Comparison of ENCODE assay signal across 19 mouse cellular contexts in the genomic region with DNA sequence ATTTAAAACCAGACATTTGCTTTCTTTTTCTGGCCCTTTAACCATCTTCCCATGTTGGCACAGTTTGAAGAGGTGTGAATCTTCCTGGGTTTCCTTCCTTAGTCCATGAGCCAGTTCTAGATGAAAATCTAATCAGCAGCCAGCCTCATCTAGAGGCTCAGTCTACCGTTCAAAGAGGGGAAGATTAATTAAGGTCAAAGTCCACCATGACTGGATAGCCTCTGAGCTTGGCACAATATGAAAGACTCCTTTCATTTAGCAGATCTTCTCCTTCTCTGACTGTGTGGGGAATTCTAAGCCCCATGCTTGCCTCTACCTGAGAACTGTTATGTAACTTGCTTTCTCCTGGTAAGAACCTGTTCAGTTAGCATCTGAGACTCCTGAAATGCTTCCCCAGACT. TPM values are rescaled to one million over a fixed set of nuclear protein-coding genes. Genes with fewer than 3 reads are reported as not detected.
"Had no signal": no experiment of that assay in that cellular context is flagged by ENCODE, and none has a peak within 500 bp of the region (broad histone marks: within the 10 kb centered on the region; RNA-seq: fewer than 3 reads in every experiment).

No protein-coding gene starts in this region.

- H3K4me3 ChIP-seq: megakaryocyte, embryonic 14.5 days; myocyte; neural tube, embryonic 13.5 days; neural tube, embryonic 15.5 days had no signal

- ATAC-seq: midbrain, embryonic 16.5 days had no signal

- H3K4me1 ChIP-seq: megakaryocyte, embryonic 14.5 days; neural tube, embryonic 13.5 days; neural tube, embryonic 15.5 days had no signal

- H3K36me3 ChIP-seq: neural tube, embryonic 13.5 days; neural tube, embryonic 15.5 days had no signal

- H3K27me3 ChIP-seq: neural tube, embryonic 13.5 days; neural tube, embryonic 15.5 days had no signal

- H3K4me2 ChIP-seq: lung, embryonic 14.5 days; midbrain, embryonic 11.5 days; neural tube, embryonic 13.5 days; neural tube, embryonic 15.5 days had no signal

- H3K27ac ChIP-seq: macrophage; neural tube, embryonic 13.5 days; neural tube, embryonic 15.5 days had no signal

- H3K9ac ChIP-seq: lung, embryonic 14.5 days; neural tube, embryonic 13.5 days; neural tube, embryonic 15.5 days had no signal

- DNase-seq: lung, adult 18-20 months; lung, embryonic 14.5 days; lung, postnatal 10 days; midbrain, embryonic 14.5 days; retina, postnatal 1 day; right cerebral cortex, adult 18-20 months; right cerebral cortex, postnatal 25 days; right cerebral cortex, postnatal 4 days; spleen, adult 18-20 months; thymus, adult 2 months; thymus, postnatal 25 days; thymus, postnatal 4 days had no signal

- H3K9me3 ChIP-seq: neural tube, embryonic 13.5 days; neural tube, embryonic 15.5 days had no signal

RNA-seq across cellular contexts. Expression of a gene that starts 24.2 kb away (rescaled TPM):
- polyA plus RNA-seq: macrophage; midbrain, embryonic 14.5 days had no signal
